Mouse (Mus musculus) stomach, postnatal 0 days (tissue): ENCODE data around the gene Kcnh6. TPM values are rescaled to one million over a fixed set of nuclear protein-coding genes. Genes with fewer than 3 reads are reported as not detected.
A peak's percentile ranks its signal among the peaks of the same experiment; 100 is the strongest.

Experiments
- ATAC-seq: fragments of 200-750 bp; cut with Nextera tagmentation; 2 replicates; pipeline ENCODE4 v1.8.0; 2017; ENCODE audit not compliant: low FRiP score, low TSS enrichment
- DNase-seq: peaks from one replicate; pipeline ENCODE4 v3.0.0-alpha.2; 2016; ENCODE audit warnings: low spot score
- H3K27ac ChIP-seq: fragments of 300-500 bp; sonication (generic); replicated peaks from 2 replicates; pipeline ENCODE4 v1.5.1; 2014; ENCODE audit warnings: mild to moderate bottlenecking, control low read depth
- H3K27me3 ChIP-seq: fragments of 300-500 bp; sonication (generic); 2 replicates; pipeline ENCODE4 v1.6.1; 2014; ENCODE audit warnings: low read length; ENCODE audit not compliant: control insufficient read depth, insufficient read depth
- H3K36me3 ChIP-seq: fragments of 300-500 bp; sonication (generic); 2 replicates; pipeline ENCODE4 v1.6.1; 2014; ENCODE audit warnings: low read length, mixed read lengths; ENCODE audit not compliant: control insufficient read depth, insufficient read depth
- H3K4me1 ChIP-seq: fragments of 300-500 bp; sonication (generic); replicated peaks from 2 replicates; pipeline ENCODE4 v1.6.1; 2014; ENCODE audit warnings: antibody characterized with exemption; ENCODE audit not compliant: control insufficient read depth, insufficient read depth
- H3K4me2 ChIP-seq: fragments of 300-500 bp; sonication (generic); replicated peaks from 2 replicates; pipeline ENCODE4 v1.6.1; 2014; ENCODE audit warnings: low read depth, mild to moderate bottlenecking, control low read depth, moderate library complexity
- H3K4me3 ChIP-seq: fragments of 300-500 bp; sonication (generic); 2 replicates; pipeline ENCODE4 v1.5.1; 2014; ENCODE audit warnings: low read depth, low read length, control low read depth
- H3K9ac ChIP-seq: fragments of 300-500 bp; sonication (generic); 2 replicates; pipeline ENCODE4 v1.6.1; 2014; ENCODE audit warnings: mild to moderate bottlenecking, low read length, control low read depth, mixed read lengths
- H3K9me3 ChIP-seq: fragments of 300-500 bp; sonication (generic); 2 replicates; pipeline ENCODE4 v1.6.1; 2016; ENCODE audit warnings: low read length; ENCODE audit not compliant: control insufficient read depth
- CTCF ChIP-seq: IDR thresholded peaks from 2 replicates; pipeline ENCODE4 v1.5.1; 2016; ENCODE audit warnings: antibody characterized with exemption, low read depth, mild to moderate bottlenecking, moderate library complexity
- EP300 ChIP-seq: optimal IDR thresholded peaks from 2 replicates; pipeline ENCODE3; 2016; ENCODE audit warnings: antibody characterized with exemption
- WGBS: fragments of 180-500 bp; shearing (Covaris S2); extraction: QIAGEN DNeasy Blood & Tissue Kit; methylation state at CpG from one replicate; pipeline ENCODE4 v1.1.7; 2014; 5-methylcytosine and 5-hydroxymethylcytosine counted together
- polyA plus RNA-seq: library from polyadenylated mRNA; unstranded; fragments of >200 nt; fragmentation: Nextera tagmentation; extraction: Ambion mirVana; gene quantifications from 2 replicates; pipeline ENCODE4 v1.2.1, GENCODE M21; 2015

The Kcnh6 gene
- polyA plus RNA-seq, 1 experiment from 2014 or later, result 0.55 TPM

DNA sequence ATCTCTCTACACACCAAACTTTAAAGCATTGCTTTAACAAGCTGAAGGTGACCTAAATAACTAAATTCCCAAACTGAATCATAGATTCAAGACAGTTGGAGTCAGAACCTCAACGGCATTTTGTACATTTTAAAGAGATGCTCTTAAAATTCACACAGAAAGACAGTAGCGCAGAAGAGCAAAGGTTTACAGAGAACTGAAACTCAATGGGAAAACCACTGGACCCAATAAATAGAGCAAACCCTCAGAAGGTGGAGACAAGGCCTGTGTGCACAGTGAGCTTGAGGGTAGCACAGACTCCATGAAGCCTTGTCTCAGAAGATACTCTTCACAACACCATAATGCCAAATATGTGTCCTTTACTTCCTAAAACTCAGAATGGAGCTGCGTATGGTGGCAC is 37.9 kb downstream of the Kcnh6 start:
- no peak for TF ChIP-seq EP300
- TF ChIP-seq CTCF, result no peak
- H3K27ac ChIP-seq, result no peak overlapping the region
- WGBS, result 92% methylated on average over 3 of the region's 3 CpGs

DNA sequence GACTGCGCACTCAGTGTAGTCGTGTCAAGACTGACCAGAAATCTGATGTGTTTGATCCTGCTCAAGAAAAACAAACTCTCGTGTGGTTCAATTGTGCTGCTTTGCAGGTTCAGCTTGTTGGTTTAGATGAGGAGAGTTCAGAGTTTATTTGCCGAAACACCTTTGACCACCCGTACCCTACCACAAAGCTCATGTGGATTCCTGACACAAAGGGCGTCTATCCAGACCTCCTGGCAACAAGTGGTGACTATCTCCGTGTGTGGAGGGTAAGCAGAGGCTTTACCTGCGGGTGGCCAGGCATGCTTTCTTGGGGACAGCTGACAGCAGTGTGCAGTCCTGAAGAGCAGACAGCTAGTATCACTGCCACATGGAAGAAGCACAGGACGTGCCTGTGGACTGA is 38.7 kb downstream of the Kcnh6 start:
- H3K4me3 ChIP-seq, result no peak overlapping the region
- H3K9me3 ChIP-seq, result no peaks in the 10 kb centered on the region
- TF ChIP-seq EP300 (no peak), CTCF (no peak)
- 68% methylated on average over 9 of the region's 9 CpGs for WGBS
- peaks cover 13% of the 10 kb centered on the region; the same call in 1 of the 2 replicates for H3K36me3 ChIP-seq
- H3K4me1 ChIP-seq, result no peaks in the 10 kb centered on the region
- no peak overlapping the region for H3K4me2 ChIP-seq
- H3K27me3 ChIP-seq, result no peaks in the 10 kb centered on the region
- DNase-seq (no peak), ATAC-seq (no peak)
- H3K9ac ChIP-seq, result no peak overlapping the region
- H3K27ac ChIP-seq, result no peak overlapping the region

More for the DNA sequence above, 37.9 kb downstream of the Kcnh6 start:
- Histone ChIP-seq H3K4me2 (no peak overlapping the region), H3K9me3 (no peaks in the 10 kb centered on the region), H3K4me3 (no peak overlapping the region), H3K4me1 (no peaks in the 10 kb centered on the region), H3K27me3 (no peaks in the 10 kb centered on the region), H3K36me3 (0 out of 2 replicates have a peak, but pooled peaks cover 8% of the 10 kb centered on the region), H3K9ac (no peak overlapping the region)
- ATAC-seq (no peak), DNase-seq (no peak)

DNA sequence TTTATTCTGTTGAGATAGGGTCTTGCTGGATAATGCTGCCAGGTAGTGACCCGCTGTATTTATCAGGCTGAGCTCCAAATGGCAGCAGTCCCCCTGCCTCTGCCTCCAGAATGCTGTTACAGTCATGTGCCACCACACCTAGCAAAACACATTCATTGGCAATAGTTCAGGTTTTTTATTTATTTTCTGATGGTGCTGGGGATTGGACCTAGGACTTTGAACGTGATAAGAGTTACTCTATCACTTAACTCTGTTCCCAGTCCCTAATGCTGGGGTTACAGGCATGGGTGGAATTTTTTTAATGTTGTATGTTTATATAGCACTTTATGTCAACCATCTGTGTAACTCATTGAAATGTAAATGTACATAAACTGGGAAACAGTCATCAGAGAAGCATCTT is 46.0 kb downstream of the Kcnh6 start:
- Histone ChIP-seq H3K4me2 (no peak overlapping the region), H3K4me3 (no peak overlapping the region), H3K9me3 (no peaks in the 10 kb centered on the region), H3K9ac (no peak overlapping the region), H3K36me3 (peaks cover 50% of the 10 kb centered on the region), H3K27ac (no peak overlapping the region; the same call in 1 of the 2 replicates), H3K27me3 (no peaks in the 10 kb centered on the region), H3K4me1 (no peaks in the 10 kb centered on the region)
- WGBS, result 68% methylated on average over 2 of the region's 2 CpGs
- TF ChIP-seq CTCF (no peak), EP300 (no peak)
- DNase-seq (no peak), ATAC-seq (peak; percentile 80)

DNA sequence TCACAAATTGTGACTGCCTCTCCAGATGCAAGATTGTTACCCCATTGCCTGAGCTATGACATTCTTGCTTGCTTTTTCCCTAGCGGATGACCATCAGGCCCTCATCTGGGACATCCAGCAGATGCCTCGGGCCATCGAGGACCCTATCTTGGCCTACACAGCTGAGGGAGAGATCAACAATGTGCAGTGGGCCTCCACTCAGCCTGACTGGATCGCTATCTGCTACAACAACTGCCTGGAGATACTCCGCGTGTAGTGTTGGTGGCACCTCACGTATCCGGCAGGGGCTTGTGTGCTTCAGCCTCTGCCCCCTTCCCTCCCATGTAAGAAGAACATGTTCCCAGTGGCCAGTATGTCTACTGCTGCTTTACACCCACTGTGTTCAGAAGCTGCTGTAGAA is 46.7 kb downstream of the Kcnh6 start:
- H3K36me3 ChIP-seq, result peaks cover 52% of the 10 kb centered on the region

DNA sequence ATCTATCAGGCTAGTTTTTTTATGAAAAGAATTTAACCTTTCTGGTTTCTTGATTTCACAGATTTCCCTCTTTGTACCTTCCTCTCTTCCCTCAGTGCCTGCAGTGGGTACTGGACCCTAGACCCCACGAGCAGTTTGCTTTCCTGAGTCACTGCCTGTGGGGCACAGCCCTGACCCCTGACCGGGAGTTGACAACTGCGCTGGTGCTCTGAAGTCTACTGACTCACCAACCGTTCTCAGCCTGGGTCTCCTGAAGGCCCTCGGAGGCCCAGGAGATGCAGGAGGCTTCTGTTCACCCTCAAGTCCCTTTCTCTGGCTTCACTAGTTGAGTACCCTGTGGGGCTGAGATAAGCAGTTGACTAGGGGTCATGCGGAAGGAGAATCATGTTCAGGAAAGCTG is 47.4 kb downstream of the Kcnh6 start:
- WGBS, result 86% methylated on average over 6 of the region's 6 CpGs
- no peak overlapping the region for H3K27ac ChIP-seq
- no peak overlapping the region for H3K4me3 ChIP-seq
- TF ChIP-seq EP300 (no peak), CTCF (no peak)
- H3K36me3 ChIP-seq, result peaks cover 50% of the 10 kb centered on the region
- no peaks in the 10 kb centered on the region for H3K4me1 ChIP-seq
- H3K9ac ChIP-seq, result no peak overlapping the region
- no peaks in the 10 kb centered on the region for H3K27me3 ChIP-seq
- DNase-seq, result no peak
- H3K4me2 ChIP-seq, result no peak overlapping the region
- H3K9me3 ChIP-seq, result no peaks in the 10 kb centered on the region
- no peak for ATAC-seq

More for the DNA sequence above, 46.7 kb downstream of the Kcnh6 start:
- Histone ChIP-seq H3K4me2 (no peak overlapping the region), H3K4me1 (no peaks in the 10 kb centered on the region), H3K27me3 (no peaks in the 10 kb centered on the region), H3K27ac (no peak overlapping the region), H3K9ac (no peak overlapping the region), H3K9me3 (no peaks in the 10 kb centered on the region), H3K4me3 (no peak overlapping the region)
- no peak for DNase-seq
- ATAC-seq, result no peak
- TF ChIP-seq EP300 (no peak), CTCF (no peak)
- 95% methylated on average over 8 of the region's 8 CpGs for WGBS

DNA sequence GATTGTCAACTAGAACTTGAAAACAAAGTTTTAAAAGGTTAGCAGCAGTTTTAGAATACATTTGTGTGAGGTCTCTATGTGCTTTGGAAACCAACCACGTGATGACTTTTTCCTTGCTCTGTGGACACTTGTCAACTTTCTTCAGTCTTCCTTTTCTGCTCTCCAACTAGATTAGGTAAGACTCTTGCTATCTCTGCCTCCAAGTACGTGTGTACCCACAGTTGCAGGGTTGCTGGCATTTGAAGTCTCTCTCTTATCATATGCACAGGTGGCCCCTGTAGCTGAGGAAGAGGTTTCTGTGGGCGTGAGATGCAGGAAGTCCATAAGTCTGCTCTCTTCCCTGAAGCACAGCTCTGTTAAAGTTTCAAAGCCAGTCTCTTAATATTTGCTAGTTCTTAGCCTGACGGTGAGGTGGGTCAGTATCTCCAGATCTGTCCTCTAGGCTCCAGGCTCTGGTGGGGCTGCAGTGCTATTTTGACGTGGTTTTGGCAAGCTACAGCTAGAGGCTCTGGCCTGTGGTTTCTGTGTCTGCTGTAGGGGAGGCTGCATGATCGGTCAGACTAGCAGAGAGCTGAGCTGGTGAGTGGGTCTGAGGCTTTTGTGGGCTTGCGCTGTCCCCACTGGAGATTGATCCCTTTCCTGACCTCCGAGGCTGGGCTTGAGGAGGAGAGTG is 49.0 kb downstream of the Kcnh6 start:
- TF ChIP-seq CTCF (no peak), EP300 (no peak)
- DNase-seq (no peak), ATAC-seq (no peak)
- no peak overlapping the region for H3K4me3 ChIP-seq
- H3K27ac ChIP-seq, result no peak overlapping the region
- WGBS, result 89% methylated on average over 8 of the region's 8 CpGs
- no peak overlapping the region for H3K4me2 ChIP-seq
- no peaks in the 10 kb centered on the region for H3K27me3 ChIP-seq
- H3K9ac ChIP-seq, result no peak overlapping the region
- peaks cover 43% of the 10 kb centered on the region for H3K36me3 ChIP-seq
- H3K4me1 ChIP-seq, result no peaks in the 10 kb centered on the region
- H3K9me3 ChIP-seq, result no peaks in the 10 kb centered on the region
